Mouse (Mus musculus) adrenal gland, adult 18-20 months (tissue): ENCODE results near the gene Lrrfip1. TPM values are rescaled to one million over a fixed set of nuclear protein-coding genes. Genes with fewer than 3 reads are reported as not detected.
A peak's percentile ranks its signal among the peaks of the same experiment; 100 is the strongest.

Source experiments
- DNase-seq, 2 experiments: peaks; one replicate each; pipeline ENCODE4 v3.0.0; 2021 to 2022; ENCODE audit warnings: low spot score in 2 of 2
- total RNA-seq, 2 experiments: library from RNA; stranded (reverse); gene quantifications; 1 replicate in 1 of 2; 2 replicates in 1 of 2; pipeline ENCODE4 v1.2.3; 2021

The Lrrfip1 gene
- total RNA-seq, 2 experiments from 2014 or later, result 48.2 to 53.4 TPM

DNA sequence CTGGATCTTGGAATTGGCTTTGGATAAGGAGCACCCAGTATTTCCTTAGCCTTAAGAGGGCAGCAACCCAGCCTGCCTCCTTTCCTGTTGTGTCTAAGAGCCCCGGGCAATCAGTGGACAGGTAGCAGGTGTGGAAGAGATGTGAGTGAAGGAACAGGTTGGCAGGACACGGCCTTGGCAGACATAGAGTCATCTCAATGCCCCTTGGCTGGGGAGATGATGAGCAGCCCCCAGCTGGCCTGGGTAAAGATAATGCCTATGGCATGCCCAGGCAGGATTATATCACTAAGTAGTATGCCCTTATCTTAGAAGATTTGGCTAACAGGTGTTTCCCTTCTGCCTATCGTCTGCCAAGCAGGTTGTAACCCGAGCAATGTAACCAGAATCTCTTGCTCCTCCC lies 1.4 kb upstream of the Lrrfip1 start:
- no peak for DNase-seq

DNA sequence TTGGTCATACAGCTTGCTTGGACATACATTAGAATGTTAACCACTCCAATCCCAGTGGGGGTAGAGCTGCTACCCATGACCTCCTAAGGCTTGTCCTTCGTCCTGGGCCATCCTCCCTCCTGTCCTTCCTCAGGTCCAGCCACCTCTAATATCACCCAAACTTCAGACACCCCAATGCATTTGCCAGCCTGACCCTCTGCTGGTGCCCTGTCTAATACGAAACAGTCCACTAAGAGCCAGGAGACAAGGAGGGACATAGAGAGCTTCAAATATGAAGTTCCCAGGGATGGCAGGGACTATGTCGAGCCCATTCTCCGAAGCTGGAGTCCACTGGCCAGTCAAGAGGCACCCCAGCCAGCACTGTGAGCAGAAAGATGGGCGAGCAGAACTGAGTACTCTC lies 896 bp upstream of the Lrrfip1 start:
- DNase-seq, result no peak

DNA sequence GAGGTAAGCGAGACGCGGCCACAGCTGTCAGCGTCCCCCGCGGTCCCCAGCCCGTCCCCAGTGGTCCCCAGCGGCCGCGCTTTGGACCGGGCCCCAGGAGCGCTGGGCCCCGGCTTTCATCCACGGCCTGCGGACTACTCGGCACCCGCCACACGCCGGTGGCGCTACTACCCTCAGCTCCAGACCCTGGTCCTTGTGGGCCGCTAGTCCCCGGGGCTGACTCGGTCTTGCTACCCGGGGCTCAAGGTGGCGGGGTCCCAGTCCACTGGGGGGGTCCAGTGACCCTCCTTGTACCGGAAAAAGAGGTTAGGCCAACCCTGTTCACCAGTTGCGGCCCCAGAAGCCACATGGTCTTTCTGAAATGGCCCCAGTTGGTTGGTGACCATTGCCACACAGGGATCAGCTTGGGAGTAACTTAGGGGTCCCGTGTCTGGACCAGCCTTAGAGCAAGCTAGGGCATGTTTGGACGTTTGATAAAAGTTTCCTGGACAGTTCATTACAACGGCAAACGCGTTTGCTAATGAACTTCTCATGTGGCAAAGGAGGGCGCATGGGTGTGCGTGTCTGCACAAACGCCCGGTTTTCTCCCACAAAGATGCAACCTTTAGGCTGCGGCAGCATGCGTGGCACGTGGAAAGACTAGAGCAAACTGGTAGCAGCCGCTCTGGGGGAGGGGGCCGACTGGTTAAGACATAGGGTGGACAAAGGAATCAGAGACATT lies 514 bp downstream of the Lrrfip1 start:
- DNase-seq, result peak; percentile 45 to 54

DNA sequence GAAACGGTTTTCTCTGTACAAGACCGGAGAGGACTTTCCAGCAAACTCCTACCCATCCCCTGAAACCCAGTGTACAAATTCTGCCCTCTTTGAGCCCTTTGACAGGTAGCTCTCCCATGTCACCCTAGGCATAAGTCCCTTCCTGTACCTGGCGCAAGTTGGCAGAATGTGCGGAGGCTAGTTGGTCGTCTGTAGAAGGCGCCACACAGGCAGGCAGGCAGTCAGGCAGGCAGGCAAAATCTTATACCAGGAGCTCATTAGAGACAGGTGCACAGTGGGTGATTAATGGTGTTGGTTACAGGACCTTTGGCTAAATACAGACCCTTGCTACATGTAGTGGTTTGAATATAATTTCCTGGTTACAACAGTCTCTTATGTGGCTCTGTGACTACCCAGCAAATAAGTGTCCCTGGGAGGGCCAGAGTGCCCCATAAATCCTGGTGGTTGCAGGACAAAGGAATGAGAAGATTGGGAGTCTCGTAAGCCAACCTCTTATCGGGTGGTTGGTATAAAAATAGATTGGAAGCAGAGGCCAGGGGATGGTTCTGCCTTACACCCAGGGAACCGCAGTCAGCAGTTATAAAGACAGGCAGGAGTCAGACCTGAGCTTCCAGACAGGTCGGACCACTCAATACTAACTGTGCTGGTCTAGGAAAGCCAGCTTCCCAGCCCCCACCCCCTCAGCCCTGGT lies 1.5 kb downstream of the Lrrfip1 start:
- DNase-seq, result no peak

DNA sequence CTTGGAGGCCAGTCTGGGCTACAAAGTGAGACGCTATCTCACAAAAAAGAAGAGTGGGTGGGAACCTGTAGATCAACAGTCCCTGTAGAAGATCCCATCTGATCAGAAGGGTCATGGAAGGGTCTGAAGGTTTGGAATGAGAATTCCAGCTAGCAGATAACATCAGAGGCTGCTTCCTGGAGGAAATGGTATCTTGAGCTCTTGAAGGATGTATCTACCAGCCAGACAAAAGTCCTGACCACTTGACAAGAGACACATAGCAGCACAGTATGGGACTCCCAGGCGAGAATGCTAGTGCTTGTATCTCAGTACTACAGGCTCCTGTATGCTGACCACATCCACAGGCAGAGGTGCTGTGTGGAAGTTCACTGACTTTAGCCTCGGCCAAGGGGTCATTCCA lies 2.6 kb downstream of the Lrrfip1 start:
- no peak for DNase-seq

DNA sequence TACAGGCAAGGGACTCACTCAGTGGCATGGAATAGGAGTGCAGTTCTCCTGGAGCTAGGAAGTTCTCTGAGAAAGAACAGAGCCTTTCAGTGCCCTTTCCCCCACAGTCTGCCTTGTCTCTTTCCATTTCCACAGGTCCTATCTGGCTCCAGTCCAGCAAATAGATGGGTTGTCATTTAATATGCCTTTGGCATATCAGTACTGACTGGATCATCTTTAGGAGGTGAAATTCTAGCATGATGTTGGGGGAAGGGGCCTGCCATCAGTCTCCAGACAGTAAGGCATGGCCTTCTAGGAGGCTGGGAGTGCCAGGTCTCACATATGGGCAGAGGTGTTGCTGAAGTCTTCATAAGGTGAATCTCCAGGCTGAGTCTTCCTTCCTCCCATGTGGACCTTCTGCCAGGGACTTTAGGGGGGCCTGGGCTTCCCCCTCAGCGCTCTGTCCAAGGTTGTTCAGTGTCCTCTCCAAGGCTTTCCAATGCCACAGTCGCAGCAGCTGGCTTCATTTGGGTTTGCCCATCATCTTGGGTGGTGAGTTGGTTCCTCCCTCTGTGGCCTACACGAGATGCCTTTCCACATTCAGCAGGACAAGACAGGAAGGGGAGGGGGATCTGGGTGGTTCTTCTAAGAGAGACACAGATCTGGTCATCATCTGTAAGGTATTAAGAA lies 3.5 kb downstream of the Lrrfip1 start:
- no peak for DNase-seq

DNA sequence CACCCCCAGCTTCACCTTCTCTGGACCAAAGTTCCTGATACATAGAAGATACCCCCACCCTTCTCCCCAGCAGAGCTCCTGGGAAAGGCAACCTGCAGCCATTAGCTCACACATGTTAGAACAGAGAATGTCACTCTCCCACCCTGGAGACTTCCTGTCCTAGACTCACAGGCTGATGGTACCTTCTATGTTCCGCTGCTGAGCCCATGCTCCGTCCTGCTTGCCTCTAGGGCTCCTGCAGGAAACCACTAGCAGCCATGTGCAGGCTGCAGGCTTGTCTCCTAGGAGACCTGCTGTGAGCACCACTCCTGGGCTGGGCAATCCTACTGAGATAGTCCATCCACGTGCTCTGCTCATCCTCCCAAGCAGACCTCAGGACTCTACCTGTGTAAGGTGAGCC lies 4.1 kb downstream of the Lrrfip1 start:
- DNase-seq, result no peak

DNA sequence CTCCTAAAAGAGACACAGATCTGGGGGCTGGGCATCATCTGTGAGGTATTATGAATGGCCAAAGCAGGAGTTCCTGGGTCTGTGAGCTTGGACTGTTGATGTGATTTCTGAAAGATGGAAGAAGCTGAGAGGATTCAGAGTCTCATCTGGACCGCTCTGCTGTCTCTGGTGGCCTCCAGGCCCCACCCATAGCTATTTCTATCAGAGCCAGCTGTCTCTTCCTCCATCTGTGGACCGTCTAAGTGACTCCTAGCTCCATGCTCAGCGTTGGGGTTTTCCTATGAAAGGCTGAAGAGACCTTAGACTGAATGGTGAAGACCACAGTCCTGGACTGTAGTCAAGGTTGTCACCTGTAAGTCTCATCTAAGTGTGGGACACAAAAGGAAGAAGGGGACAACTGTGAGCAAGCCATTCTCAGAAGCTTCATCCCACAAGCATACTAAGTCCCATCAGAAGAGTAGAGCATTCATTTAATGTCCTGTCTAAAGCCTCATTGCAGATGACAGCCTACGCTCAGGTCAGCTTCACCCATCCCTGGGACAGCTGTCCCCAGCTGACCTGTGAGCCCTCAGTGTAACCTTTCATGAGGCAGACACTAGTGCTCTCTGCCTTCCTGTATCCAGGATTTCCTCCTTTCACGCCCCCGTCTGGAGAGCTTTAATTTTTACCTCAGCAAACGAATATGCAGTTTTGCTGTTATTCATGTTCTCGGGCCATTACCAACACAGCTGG lies 5.2 kb downstream of the Lrrfip1 start:
- DNase-seq, result no peak

DNA sequence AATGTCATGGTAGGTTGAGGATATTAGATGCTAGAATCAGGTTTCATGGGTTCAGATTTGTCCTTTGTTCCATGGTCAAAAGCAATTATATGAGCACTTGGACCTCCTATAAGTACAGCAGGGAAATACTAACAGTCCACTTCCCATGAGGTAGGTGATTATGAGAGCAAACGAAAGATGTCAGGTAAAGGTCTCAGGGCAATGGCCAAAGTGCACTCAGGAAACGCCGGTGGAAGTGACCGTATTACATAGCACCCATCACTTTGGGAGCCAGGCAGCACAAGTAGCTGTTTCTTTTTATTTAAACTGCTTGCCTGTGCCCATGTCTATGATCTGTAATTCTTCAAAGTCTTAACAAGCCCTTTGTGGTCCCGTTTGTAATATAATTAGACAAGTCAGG lies 7.5 kb downstream of the Lrrfip1 start:
- no peak for DNase-seq

DNA sequence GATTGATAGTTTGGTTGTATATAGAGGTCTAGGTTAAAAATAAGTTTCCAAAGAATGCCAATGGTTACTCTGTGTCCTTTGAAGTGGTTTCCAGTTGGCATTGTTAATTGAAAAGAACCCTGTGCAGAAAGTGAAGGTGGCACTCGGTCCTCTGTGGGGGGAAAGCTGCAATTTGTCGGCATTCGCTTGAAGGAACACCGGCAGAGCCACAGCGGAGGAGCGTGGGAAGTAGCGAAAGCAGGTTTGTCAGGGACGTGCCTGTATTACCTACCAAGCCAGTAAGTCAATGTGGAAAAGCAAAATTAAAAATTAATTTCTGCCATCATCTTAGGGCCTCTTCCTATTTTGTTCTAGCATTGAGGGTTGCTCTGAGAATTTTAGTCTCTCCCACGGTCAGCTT lies 8.2 kb downstream of the Lrrfip1 start:
- DNase-seq, result no peak

DNA sequence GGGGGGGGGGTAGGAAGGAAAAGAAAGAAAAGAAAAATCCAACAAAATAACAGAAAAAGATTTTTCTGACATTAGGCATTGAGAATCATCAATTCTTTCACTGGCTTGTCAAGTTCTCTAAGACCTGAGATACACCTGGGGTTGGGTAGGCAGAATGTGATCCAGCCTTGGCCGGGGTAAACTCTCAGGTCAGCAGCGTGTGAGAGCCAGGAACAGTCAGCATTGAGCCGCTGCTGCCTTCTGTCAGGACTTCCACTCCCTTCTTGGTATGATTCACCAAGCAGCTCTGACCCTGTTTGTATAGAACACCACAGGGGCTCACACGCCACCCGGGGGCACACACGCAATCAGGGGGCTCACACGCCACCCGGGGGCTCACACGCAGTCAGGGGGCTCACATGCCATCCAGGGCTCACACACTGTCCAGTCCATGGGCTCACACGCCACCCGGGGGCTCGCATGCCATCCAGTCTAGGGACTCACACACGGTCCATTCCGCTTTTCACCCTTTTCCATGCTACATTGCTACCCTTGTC lies 9.7 kb downstream of the Lrrfip1 start:
- DNase-seq, result no peak

DNA sequence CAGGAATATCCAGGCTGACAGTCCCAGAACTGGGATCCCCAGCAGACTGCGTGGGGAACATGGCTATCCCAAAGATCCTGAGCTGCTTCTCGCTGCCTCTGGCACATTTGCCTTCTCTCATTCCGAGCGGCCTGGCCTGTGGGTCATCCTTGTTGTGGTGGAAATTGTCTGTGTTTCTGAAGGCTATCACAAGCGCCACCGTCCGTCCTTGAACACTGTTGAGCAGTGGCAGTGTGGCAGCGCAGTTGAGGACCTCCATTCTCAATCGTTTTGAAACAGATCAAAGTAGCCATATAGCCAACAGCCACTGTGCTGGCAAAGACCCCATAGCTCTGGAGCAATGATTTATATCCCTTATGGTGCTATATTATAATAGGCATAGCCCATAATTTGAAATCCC lies 10.2 kb downstream of the Lrrfip1 start:
- DNase-seq, result peak in 1 of 2 experiments; percentile 18

DNA sequence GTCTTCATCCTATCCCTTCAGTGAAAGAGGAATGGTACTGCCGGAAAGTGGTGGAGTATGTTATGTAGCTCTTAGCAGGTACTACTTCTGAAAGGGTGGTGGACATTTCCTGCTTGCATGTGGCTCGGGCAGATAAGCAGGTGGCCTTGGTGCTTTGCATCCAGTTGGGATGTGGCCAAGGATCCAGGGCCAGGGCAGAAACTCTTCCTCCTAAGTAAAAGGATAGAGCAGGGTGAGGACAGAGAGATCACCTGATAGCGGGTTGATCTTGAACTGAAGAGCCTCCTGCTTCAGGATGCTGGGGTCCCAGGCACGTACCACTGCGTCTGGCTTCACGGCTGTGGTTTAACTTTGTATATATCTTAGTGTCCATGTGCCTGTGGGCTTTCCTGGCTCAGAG lies 10.7 kb downstream of the Lrrfip1 start:
- peak in 1 of 2 experiments; percentile 27 for DNase-seq

DNA sequence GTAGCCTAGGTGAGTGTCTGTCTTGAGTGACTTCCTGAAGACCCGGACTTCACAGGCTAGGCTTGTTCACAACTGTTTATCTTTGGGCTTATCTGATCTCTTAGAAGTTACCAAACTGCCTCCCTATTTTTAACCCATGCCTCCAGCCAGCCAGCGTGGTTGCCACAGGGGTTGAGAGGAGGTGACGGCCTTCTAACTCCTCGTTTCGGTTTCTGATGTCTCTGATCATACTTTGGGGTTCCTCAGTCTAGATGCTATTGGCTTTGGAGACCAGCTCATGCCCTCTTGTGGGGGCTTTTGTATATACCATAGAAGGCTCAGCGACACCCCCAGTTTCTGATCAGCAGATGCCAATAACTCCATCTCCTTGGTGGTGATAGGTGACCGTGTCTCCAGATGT lies 11.7 kb downstream of the Lrrfip1 start:
- peak in 1 of 2 experiments; percentile 16 for DNase-seq

DNA sequence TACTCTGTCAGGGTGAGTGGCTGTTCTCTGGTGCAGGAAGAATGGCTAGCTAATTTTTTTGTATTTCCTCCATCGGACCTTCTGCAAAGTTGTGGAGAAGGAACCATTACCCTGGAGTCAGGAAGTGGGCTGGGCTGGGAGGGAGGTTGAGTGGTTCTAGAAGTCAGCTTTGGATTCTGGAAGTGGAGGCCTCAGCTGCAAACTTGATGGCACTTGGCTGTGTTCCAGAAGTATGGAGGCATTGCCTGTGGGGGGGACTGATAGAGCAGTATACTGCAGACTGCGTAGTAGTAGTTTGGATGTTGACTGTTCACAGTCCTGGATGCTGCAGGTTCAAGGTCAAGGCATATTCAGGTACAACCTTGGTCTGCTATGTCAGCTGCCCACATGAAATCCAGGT lies 12.2 kb downstream of the Lrrfip1 start:
- peak in 1 of 2 experiments; percentile 17 for DNase-seq

DNA sequence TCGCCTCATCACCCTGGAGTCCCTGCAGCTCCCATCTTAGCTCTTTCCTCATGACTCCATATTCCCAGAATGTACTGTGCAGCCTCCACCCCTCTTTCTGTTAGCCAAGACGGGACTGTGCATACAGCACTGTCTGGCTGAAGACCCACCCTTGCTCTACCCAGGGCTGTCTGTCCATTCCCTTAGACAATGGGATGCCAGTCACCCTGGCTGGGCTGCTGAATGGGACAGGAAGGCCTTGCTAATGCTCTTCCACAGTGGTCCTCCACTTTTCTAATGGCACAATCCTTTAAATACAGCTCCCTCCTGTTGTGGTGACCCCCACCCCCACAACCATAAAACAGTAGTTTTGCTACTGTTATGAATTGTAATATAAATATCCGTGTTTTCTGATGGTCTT lies 12.8 kb downstream of the Lrrfip1 start:
- peak in 1 of 2 experiments; percentile 16 for DNase-seq

DNA sequence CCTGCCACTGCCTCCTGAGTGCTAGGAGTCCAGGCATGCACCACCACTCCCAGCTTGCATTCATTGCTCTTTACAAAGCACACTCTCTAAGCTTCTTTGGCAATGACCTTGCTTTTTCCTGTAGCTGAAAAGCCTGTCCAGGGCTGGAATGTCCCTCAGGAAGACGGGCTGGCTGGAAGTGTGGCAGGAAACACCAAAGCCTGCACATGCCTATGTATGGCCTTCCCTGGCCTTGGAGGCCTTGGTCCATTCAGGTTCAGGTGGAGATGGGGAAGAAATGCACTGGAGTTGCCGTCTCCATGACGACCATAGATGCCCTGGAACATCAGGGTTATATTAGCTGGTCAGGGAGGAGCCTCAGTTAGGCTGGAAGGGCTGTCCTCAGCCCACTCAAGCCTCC lies 15.3 kb downstream of the Lrrfip1 start:
- DNase-seq, result peak in 1 of 2 experiments; percentile 24

DNA sequence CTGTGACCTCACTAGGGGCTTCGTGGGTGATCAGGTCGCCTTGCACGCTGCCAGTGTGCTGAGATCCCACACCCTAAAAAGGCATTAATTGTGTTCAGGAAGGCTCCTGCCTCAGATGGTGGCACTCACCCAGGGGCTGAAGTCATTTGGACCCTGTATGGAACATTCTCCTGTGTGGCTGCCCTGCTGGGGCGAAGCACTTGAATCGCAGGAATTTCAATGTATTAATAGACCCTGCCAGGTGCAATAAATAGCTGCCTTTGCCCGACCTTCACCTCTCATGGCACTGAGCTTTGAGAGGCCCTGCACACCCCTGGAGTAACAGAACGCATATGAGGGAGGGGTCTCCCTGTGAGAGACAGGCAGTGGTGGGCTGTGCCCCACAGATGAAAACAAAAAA lies 17.0 kb downstream of the Lrrfip1 start:
- peak in 1 of 2 experiments; percentile 16 for DNase-seq

DNA sequence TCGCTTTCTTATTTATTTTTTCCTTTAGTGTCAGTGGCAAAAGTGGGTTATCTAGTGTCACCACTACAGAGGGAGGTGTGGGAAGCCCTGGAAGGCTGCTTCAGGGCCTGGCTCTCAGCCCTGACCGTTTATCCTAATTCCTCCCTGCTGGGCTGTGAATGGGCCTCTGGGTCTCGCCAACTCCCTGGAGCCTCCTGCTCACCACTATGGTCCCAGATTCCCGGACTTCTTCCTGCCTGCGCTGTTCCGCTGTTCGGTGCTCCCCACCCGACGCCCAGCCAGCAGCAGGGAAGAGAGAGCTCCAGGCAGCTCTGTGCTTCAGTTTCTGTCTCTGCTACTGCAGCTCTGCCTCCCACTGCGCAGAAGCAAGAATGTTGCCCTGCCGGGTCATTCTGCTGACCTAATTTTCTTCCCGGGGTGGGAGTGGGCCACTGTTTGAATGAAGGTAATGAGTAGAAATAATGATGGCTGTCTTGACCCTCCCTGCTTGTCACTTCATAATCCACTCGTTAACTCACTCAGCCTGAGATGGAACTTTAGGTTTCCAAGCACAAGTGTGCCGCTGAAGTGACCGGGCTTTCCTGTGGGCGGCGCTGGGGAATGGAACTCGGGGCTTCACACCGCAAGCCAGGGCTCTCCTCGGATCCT lies 18.7 kb downstream of the Lrrfip1 start:
- no peak for DNase-seq

DNA sequence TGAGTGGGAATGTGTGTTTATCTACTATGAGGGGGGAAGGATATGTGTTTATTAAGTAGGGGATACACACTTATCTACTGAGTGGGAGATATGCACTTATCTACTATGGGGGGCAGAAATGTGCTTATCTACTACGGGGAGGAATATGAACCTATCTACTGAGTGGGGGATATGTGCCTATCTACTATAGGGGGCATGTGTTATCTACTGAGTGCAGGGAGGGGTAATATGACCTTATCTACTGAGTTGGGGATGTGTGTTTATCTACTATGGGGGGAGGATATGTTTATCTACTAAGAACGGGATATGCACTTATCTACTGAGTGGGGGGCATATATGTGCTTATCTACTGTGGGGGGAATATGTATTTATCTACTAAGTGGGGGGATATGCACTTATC lies 20.8 kb downstream of the Lrrfip1 start:
- no peak for DNase-seq

DNA sequence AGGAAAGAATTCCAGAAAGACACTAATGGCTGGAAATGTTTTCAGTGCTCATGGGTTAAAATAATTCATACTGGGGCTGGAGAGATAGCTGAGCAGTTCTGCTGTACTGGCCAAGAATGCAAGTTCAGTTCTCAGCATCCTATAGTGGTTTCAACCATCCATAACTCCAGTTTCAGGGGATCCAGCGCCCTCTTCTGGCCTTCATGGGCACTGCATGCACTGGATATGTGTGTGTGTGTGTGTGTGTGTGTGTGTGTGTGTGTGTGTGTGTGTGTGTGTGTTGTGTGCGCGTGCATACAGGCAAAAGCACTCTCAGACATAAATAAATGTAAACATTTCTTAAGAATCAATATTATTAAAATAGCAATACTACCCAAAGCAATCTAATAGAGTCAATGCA lies 22.8 kb downstream of the Lrrfip1 start:
- DNase-seq, result no peak
